Mouse (Mus musculus) skeletal muscle tissue, adult 2 months (tissue): ENCODE results near the gene Zfp770.
"Not testable (repeated sequence)": the region's sequence is repeated elsewhere in the genome, so short reads cannot be mapped to it uniquely, and the experiment has no call there.

ENCODE experiments used
- DNase-seq: peaks from one replicate; pipeline ENCODE4 v3.0.0-alpha.2; 2012; ENCODE audit warnings: low read depth, low spot score

The Zfp770 gene

GRCm38 (mm10) chr2:114200932-114201559 is at the start of gene Zfp770:
Gene Zfp770 (minus strand): TSS chr2:114201469.
- peak; percentile 58 for DNase-seq

- DNase-seq = no peak
Observed at GRCm38 (mm10) chr2:114249440-114249839, 48.2 kb upstream of the Zfp770 start.

- DNase-seq = no peak
Observed at GRCm38 (mm10) chr2:114237639-114238038, 36.4 kb upstream of the Zfp770 start.

DNA sequence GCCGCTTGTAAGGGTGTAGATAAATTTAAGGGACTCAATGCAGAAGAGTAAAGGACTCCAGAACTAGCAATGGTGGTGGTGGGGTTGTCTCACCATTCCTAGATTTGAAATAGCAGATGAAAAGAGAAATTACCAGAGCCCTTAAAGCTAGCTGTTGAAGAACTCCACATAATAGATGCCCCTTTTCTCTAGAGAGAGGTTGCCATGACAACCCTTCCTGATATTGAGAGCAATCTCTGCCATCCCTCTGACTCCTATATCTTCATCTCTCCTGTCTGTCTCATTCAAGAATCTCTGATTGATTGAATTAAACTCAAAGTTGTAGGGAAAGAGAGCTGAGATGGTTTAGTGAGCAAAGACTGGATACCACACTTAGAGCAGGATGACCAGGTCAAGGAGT is 35.3 kb upstream of the Zfp770 start:
- no peak for DNase-seq

- DNase-seq = no peak
Observed at GRCm38 (mm10) chr2:114235584-114235983, 34.3 kb upstream of the Zfp770 start.

- no peak for DNase-seq
Observed at GRCm38 (mm10) chr2:114231248-114231647, 30.0 kb upstream of the Zfp770 start.

GRCm38 (mm10) chr2:114228672-114229071 is 27.4 kb upstream of the Zfp770 start:
- no peak for DNase-seq

DNA sequence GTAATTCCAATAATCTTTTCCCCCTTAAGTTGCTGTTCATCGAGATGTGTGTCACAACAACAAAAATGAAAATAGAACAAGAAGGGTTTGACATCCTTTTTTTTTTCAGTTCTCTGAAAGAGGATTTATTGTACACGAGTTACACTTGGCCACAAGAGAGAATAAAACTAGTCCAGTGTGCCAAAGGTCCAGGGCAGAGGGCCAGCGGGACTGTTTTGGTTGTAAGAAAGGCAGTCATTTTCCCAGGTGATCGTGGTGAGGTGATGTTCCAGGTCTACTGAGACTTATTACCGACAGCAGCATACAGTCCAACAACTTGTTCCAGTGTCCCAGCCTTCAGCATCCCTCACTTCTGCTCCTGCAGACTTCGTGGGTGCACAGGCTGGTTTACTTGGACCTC is 3.8 kb upstream of the Zfp770 start:
- no peak for DNase-seq

- no peak for DNase-seq
Observed at GRCm38 (mm10) chr2:114201574-114201973, 305 bp upstream of the Zfp770 start.

DNA sequence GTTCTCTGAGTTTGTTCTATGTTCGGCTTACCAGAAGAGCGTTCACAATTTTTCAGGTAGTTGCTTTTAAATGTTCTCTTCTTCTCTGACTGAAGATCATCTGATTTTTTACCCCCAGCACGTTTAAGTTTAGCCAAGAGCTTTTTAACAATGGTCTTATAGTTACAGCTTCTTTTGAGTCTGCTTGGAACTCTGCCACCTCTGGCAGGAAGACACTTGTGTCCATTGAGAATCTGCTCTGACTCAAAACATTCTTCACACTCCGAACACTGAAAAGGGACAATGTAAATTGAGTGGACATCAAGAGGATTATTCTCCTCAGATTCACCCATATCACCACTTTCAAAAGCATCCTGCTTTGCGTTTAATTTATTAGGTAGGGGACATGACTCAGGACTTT is 4.8 kb downstream of the Zfp770 start:
- no peak for DNase-seq

- DNase-seq = not testable (repeated sequence)
Observed at GRCm38 (mm10) chr2:114186924-114187323, 14.3 kb downstream of the Zfp770 start, which contains the start of gene Aqr. Gene Aqr (minus strand): TSS chr2:114187024.

DNA sequence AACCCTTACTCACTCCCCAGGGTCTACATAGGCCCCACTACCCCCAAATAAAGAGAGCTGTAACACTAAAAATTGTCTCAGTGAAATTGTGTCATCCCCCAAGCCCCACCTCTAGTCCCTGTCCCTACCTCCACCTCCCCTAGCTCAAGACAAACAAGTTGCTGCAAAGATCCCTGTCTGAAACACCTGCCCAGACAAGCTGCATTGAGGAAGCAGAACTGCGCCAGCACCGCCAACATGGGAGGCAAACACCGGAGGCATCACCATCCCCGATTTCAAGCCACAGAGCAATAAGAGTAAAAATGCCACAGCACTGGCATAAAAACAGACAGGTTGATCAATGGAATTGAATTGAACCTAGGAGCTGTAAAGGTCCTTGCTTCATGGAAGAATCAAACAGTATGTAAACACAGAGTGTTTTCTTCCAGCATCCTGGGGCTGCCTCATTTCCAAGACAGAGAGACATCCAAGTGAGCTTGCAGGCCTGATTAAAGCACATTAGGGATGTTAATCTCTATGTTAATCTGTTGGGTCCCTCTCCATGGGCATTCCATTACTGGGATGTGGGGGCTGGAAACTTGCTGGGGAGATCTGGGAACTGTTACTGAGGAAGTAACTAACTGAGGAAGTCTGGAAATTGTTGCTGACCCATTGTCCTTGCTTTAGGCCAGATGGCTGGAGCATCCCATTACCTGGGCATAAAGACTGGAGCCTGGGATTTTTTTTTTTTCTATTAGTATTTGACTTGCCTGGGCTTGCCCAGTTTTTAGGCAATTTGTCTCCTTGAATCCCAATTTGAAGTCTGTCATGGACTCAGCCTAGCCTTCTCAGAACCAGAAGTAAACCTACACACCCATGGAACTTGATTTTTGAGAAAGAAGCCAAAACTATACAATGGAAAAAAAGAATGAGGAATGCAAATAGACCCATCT is 23.2 kb downstream of the Zfp770 start:
- DNase-seq = no peak

DNA sequence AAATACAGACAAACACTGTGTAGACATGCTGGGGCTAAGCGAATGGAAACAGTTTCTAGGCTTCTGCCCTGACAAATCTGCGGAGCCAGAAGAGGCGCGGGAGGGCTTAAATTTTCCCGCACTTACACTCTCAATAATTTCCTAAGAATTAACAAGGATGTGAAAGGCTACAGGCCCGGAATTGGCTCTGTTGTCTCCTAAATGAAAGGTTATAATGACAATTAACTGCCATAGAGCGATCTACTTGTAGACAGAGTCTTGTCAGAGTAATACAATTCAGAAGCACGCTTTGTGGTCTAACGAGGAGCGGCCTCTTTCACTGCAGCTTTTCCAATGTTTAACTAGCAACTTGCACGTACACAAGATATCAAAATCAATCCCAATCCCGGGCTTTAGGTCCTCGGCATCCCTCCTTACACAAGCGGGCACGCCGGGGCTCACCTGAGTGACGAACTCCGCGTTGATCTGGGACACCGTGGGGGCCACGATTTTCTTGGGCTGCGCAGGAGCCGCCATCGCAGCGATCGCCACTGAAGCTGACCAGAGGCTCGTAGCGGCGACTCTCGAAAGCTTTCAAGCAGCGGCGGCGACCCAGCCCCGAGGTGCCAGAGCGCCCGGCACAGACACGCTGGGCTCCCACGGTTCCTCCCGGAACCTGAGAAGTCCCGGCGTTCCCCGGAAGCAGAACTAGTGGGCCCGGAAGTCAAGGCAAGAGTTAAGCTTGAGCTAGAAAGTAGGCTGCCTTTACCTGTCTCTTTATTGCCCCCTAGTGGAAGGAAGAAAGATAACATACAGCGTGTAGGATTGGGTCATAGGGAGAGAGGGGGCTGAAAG is 26.4 kb downstream of the Zfp770 start:
- DNase-seq = peak; percentile 84

- DNase-seq = no peak
Observed at GRCm38 (mm10) chr2:114173248-114173647, 28.0 kb downstream of the Zfp770 start.

- DNase-seq = no peak
Observed at GRCm38 (mm10) chr2:114167837-114168236, 33.4 kb downstream of the Zfp770 start.

DNA sequence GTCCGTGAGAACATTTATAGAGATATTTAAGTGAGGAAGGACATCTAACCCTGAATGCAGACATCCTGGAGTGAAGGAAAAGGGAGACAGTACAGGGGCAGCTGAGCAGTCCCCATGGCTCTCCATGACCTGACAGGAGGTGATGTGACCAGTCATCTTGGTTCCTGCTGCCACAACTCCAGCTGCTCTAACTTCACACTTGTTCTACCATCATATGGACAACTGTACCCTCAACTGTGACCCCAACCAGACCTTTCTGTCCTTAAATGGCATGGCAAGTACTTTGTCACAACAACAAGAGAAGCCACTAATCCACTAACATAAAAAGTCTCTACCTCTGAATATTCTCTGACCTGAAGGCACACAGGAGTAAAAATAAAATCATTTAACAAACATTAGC is 39.3 kb downstream of the Zfp770 start:
- DNase-seq = no peak

DNA sequence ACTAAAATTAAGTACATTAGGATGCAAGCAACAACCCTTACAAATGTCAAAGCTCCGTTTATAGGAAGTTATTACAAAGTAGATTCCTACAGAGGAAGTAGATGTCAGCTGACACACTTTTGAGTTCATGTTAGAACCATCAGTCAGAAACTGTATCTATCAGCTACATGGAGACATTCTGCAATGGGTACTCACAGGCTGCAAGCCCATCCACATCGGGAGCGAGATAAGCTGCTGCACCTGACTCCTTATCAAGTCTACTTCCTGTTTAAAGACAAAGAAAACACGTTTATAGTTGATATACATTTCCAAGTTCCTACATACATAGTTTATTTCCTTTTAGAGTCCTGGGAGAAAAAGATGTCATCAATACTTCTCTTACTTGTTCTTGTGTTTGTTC is 43.9 kb downstream of the Zfp770 start:
- DNase-seq = no peak

GRCm38 (mm10) chr2:114156639-114157038 is 44.6 kb downstream of the Zfp770 start:
- DNase-seq = no peak

DNA sequence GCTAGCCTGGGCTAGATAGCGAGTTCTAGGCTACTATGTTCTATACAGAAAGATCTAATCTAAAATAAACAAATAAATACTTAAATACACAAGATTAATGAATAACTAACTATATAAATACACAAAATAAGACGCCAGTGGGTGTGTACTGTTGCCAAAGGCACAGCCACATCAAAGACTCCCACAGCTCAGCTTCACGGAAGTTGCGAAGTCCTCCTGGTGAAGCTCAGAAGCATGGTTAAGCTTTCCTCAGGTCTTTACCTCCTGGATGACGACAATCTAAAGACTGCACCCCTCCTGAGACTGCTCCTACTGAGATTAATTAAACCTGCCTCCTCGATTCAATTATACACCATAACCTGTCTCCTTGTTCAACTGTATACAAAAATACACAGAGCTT is 48.0 kb downstream of the Zfp770 start:
- no peak for DNase-seq

DNA sequence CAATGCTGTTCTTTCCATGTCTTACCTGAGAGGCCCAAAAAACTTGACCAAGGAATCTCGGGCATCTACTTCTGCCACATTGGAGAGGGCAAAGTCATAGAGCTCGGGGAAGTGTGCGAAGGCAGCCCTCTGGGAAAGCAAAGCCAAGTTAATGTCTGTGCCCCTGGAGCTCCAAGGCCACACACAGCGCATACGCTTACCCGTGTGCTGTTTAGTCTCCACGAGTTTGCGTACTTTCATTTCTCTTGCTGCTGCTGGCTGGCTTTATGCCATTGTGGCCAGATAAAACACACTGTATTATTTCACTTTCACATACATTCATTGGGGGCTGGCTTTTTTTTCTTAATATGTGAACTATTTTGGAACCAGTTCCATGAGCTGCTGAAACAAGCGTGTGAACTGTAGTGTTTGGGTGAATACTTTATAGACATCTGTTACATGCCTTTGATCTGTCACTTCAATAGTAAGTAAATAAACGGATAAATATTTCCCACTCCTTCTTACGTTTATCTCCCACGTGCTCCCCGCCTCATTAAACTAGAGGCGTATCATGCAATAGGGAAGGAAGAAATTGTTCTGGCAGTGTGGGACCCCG is 54.3 kb downstream of the Zfp770 start:
- DNase-seq = no peak

DNA sequence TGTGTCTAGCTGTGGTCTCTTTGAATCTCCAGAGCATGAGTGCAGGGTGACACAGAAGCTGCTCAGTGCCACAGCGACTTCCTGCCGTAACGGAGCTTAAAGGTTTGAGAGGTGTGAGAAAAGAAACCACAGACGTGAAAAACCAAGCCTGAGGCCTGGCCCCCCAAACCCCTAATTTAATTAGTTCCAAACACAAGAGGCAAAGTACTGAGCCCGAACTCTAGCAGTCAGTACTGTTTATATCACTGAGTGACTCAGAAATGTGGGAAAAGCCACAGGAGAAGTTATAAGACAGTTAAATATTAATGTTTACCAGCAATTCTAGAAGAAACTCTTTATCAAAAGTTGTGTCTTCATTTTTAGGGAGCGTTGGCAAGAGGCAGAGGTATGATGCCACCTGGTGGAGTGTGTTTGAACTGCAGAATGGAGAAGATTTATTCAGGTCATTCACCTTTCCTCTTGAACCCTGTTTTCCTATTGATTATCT is 55.9 kb downstream of the Zfp770 start:
- no peak for DNase-seq
